Mouse (Mus musculus) left cerebral cortex, adult 8-10 months (tissue): ENCODE results near the gene Fzd9. TPM values are rescaled to one million over a fixed set of nuclear protein-coding genes. Genes with fewer than 3 reads are reported as not detected.
"Not testable (repeated sequence)": the region's sequence is repeated elsewhere in the genome, so short reads cannot be mapped to it uniquely, and the experiment has no call there.

Experiments used
- DNase-seq, 2 experiments: peaks; one replicate each; pipeline ENCODE4 v3.0.0; 2022; ENCODE audit warnings: low spot score in 2 of 2
- microRNA-seq, 2 experiments: library from miRNA; unstranded; fragments of <30 nt; microRNA quantifications; one replicate each; pipeline ENCODE4 v1.2.0; 2022
- total RNA-seq, 4 experiments: library from RNA; stranded (reverse); gene quantifications; 2 replicates each; pipeline ENCODE4 v1.2.4; 2022

Gene Fzd9
- total RNA-seq, 4 experiments from 2014 or later: 4.3 to 6.5 (median 5.4) TPM

- no peak for DNase-seq
Measured at GRCm38 (mm10) chr5:135248956-135249676, 1.9 kb downstream of the Fzd9 start.

DNA sequence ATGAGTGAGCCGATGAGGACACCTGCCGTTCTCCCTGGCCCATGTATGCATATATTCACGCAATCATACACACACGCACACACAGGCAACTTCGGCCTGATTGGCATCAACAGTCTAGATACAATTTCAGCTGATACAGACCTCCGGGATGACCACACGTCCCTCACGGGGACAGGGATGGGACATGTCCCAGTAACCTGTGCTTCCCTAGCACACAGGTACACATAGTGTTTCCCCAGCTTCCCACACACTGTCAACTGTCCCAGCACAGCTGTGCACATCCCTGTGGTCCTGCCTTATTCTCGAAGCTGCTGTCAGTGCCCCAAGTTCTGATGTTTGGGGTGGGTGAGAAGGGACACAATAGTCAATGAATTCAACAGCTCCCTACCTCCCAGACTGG lies 3.7 kb downstream of the Fzd9 start:
- DNase-seq: no peak

DNA sequence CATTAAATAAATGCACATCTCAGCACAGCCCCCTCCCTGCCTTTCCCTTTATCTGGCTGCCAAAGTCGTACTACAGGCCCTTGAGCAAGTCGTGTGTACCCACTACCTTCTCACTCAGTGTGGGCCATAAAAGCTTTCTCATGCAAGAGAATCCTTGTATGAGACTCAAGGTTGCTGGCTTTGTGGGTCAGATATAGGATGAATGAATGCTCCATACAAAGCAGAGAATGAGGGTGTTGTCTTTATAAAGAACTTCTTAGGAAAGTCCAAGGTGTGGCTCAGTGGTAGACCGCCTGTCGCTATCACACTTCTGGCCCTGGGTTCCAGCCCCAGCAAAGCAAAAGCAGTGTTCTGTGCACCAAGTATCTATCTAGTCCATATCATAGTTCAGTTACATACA lies 4.5 kb downstream of the Fzd9 start:
- DNase-seq: no peak

GRCm38 (mm10) chr5:135243166-135243565 lies 7.9 kb downstream of the Fzd9 start:
- DNase-seq: no peak

- no peak for DNase-seq
Measured at GRCm38 (mm10) chr5:135242608-135243007, 8.4 kb downstream of the Fzd9 start.

DNA sequence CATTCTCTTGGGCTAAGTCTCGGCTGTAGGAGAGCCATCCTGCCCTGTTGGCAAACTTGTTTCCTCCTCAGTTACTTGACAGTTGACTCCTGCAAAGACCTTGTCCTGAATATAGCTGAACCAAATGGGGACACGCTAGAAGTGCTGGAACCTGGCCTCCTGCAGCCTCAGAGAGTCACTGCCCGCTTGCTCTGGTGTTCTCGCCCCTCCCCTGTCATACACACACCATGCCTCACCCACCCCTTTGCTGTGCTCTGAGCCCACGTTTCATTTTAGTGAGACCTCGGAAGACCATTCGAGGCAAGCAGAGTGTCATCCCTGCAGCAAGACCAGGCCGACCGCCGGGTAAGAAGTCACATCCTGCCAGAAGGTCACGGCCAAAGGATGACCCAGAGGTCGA lies 8.9 kb downstream of the Fzd9 start:
- DNase-seq: no peak

GRCm38 (mm10) chr5:135241474-135241873 lies 9.6 kb downstream of the Fzd9 start:
- DNase-seq: no peak

DNA sequence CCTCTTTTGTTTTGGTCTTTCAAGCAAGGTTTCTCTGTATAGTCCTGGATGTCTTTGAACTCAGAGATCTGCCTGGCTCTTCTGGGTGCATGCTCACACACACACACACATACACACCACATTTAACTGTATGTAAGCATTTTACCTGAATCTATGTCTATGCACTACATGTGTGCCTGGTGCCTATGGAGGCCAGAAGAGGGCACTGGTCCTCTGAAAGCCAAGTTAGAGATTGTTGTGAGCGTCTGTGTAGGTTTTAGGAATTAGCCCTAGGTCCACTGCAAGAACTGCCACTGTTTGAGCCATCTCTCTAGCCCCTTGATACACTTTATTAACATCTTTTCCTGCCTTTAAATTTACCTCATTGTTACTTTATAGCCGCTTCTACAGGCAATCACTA lies 12.2 kb downstream of the Fzd9 start:
- DNase-seq: no peak

- no peak for DNase-seq
Measured at GRCm38 (mm10) chr5:135236571-135236970, 14.5 kb downstream of the Fzd9 start.

DNA sequence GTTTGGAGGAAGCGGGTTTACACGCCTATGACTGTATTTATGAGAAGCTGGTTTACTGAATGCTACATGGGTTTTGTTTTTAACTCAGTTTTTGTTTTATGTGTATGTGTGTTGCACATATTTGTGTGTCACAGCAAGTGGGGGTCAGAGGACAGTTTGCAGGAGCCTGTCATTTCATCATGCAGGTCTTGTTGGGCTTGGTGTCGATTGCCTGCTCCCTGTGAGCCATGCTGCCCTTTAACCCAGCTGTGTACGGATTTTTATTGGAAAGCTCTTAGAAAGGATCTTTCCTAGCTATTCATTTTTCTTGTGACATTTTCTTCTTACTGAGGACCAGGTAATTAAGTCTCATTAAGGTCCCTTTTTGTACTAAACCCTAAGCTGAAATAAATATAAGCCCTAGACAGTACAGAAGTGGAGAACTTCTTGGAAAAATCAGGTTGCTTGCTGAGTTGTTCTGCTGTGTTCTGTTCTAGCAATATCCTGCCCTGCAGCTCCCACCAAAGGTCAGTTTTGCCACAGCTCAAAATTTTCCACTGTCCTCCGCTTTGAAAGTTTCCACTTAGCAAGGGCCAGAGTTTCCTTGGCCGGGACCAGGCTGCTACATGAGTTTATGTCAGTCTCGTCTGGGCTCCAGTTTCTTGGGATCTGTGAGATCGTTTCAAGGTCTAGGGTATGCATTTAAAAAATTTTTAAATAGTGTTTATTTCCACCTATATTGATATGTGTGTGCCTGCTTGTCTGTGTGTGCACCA lies 17.7 kb downstream of the Fzd9 start:
- no peak for DNase-seq

DNA sequence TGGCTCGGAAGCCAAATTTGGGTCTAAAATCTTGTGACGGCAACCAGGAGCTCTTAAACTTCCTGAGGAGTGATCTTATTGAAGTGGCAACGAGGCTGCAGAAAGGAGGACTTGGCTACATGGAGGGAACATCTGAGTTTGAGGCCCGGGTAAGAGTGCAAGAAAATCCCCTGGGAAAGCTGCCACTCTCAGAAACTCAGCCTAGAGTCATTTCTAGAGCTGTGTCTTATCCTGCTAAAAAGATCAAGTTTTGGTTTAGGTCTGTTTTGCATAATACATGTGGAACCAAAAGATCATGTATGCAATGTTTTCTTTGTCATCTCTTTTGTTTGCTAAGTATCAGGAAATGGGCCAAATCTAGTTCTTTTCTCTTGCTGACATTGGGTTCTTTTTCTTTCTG lies 20.8 kb downstream of the Fzd9 start:
- no peak for DNase-seq

DNA sequence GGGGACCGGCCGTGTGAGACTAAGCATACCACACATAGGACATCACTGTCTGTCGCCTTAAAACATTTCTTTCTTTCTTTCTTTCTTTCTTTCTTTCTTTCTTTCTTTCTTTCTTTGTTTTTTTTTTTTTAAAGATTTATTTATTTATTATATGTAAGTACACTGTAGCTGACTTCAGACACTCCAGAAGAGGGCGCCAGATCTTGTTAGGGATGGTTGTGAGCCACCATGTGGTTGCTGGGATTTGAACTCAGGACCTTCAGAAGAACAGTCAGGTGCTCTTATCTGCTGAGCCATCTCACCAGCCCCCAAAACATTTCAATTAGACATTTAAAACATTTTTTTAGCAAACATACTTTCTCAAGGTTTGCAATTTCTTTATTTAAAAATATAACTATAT lies 25.2 kb downstream of the Fzd9 start:
- not testable (repeated sequence) for DNase-seq

GRCm38 (mm10) chr5:135224169-135224568 lies 26.9 kb downstream of the Fzd9 start:
- no peak for DNase-seq

DNA sequence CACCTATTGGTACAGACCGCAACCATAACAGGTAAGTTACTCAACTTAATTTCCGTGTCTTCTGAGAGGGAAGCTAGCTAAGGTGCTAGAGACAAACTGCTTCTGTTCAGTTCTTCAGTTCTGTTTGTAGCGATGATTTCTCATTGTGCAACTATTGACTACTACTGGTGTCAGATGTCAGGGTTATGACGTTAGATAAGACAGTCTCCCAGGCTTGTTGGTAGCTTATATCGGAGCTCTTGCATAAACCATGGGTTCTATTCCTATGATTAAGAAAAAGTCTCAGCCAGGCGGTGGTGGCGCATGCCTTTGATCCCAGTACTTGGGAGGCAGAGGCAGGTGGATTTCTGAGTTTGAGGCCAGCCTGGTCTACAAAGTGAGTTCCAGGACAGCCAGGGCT lies 29.0 kb downstream of the Fzd9 start:
- DNase-seq: no peak

- DNase-seq: no peak
Measured at GRCm38 (mm10) chr5:135220941-135221340, 30.1 kb downstream of the Fzd9 start.

GRCm38 (mm10) chr5:135216871-135217270 lies 34.2 kb downstream of the Fzd9 start:
- no peak for DNase-seq

- no peak for DNase-seq
Measured at GRCm38 (mm10) chr5:135208197-135208596, 42.8 kb downstream of the Fzd9 start.

GRCm38 (mm10) chr5:135202763-135203162 lies 48.3 kb downstream of the Fzd9 start:
- no peak for DNase-seq

Small RNA genes within 50 kb of the gene (microRNA-seq; reads per million reads assigned to microRNA genes)
- gene Gm25315: 0 reads per million in 2 experiments

Other genes with a start within 250 kb of the Fzd9 start
- 10 to 100 TPM; 35.2 to 39.9 (median 36.7) TPM for gene Abhd11, start 242.1 kb downstream of the Fzd9 start, total RNA-seq
- 100 to 1,000 TPM; 239 to 271 (median 248) TPM for gene Stx1a, start 227.7 kb downstream of the Fzd9 start, total RNA-seq
- 10 to 100 TPM; 40.1 to 43.0 (median 42.0) TPM for gene Dnajc30, start 187.0 kb downstream of the Fzd9 start, total RNA-seq
- gene Bud23, start 186.3 kb downstream of the Fzd9 start, total RNA-seq: 10 to 100 TPM; 39.2 to 51.0 (median 47.5) TPM
- gene Vps37d, start 173.0 kb downstream of the Fzd9 start, total RNA-seq: 10 to 100 TPM; 29.0 to 31.4 (median 29.7) TPM
- 10 to 100 TPM in 1 of 4 experiments, 1 to 10 TPM in 3; 4.8 to 11.3 (median 7.4) TPM for gene Mlxipl, start 161.3 kb downstream of the Fzd9 start, total RNA-seq
- 10 to 100 TPM; 22.9 to 28.7 (median 27.5) TPM for gene Tbl2, start 101.6 kb downstream of the Fzd9 start, total RNA-seq
- gene Bcl7b, start 82.9 kb downstream of the Fzd9 start, total RNA-seq: 10 to 100 TPM; 51.9 to 65.5 (median 57.1) TPM
- gene Baz1b, start 64.0 kb downstream of the Fzd9 start, total RNA-seq: 10 to 100 TPM; 69.3 to 77.7 (median 73.6) TPM
- gene Fkbp6, start 98.8 kb upstream of the Fzd9 start, total RNA-seq: under 1 TPM in 1 of 4 experiments, not detected in 3; 0.78 TPM
- gene Trim50, start 102.1 kb upstream of the Fzd9 start, total RNA-seq: not detected
- gene Nsun5, start 118.7 kb upstream of the Fzd9 start, total RNA-seq: 10 to 100 TPM; 13.6 to 22.3 (median 20.3) TPM
- 10 to 100 TPM; 40.9 to 47.1 (median 44.0) TPM for gene Pom121, start 143.3 kb upstream of the Fzd9 start, total RNA-seq